Mouse (Mus musculus) midbrain, postnatal 0 days (tissue): Measurements from ENCODE around the gene Mrpl12. TPM values are rescaled to one million over a fixed set of nuclear protein-coding genes. Genes with fewer than 3 reads are reported as not detected.

ENCODE experiments used
- ATAC-seq: fragments of 200-750 bp; cut with Nextera tagmentation; 2 replicates; pipeline ENCODE4 v1.8.0; 2017; ENCODE audit warnings: moderate number of reproducible peaks, mild to moderate bottlenecking, moderate TSS enrichment, moderate library complexity; ENCODE audit not compliant: low FRiP score
- DNase-seq: peaks from one replicate; pipeline ENCODE4 v3.0.0-alpha.2; 2015; ENCODE audit warnings: low spot score
- H3K27ac ChIP-seq: fragments of 300-500 bp; sonication (generic); 2 replicates; pipeline ENCODE4 v1.5.1; 2014; ENCODE audit warnings: low read depth, mild to moderate bottlenecking, low read length, mixed read lengths
- H3K27me3 ChIP-seq: fragments of 300-500 bp; sonication (generic); 2 replicates; pipeline ENCODE4 v1.6.1; 2014; ENCODE audit warnings: low read length, control low read depth, mixed read lengths; ENCODE audit not compliant: insufficient read depth
- H3K36me3 ChIP-seq: fragments of 300-500 bp; sonication (generic); 2 replicates; pipeline ENCODE4 v1.6.1; 2014; ENCODE audit warnings: low read length, control low read depth, mixed read lengths; ENCODE audit not compliant: insufficient read depth
- H3K4me1 ChIP-seq: fragments of 300-500 bp; sonication (generic); 2 replicates; pipeline ENCODE4 v1.6.1; 2014; ENCODE audit warnings: mild to moderate bottlenecking, control low read depth, antibody characterized with exemption, low read length, mixed read lengths; ENCODE audit not compliant: insufficient read depth
- H3K4me2 ChIP-seq: fragments of 300-500 bp; sonication (generic); 2 replicates; pipeline ENCODE4 v1.6.1; 2014; ENCODE audit warnings: low read depth, mild to moderate bottlenecking, low read length, mixed read lengths; ENCODE audit not compliant: poor library complexity, severe bottlenecking
- H3K4me3 ChIP-seq: fragments of 300-500 bp; sonication (generic); 2 replicates; pipeline ENCODE4 v1.5.1; 2014; ENCODE audit warnings: low read depth, mild to moderate bottlenecking, low read length, moderate library complexity
- H3K9ac ChIP-seq: fragments of 300-500 bp; sonication (generic); replicated peaks from 2 replicates; pipeline ENCODE4 v1.6.1; 2014; ENCODE audit warnings: mild to moderate bottlenecking, low read length, moderate library complexity, mixed read lengths; ENCODE audit not compliant: poor library complexity, severe bottlenecking
- H3K9me3 ChIP-seq: fragments of 300-500 bp; sonication (generic); 2 replicates; pipeline ENCODE4 v1.6.1; 2016; ENCODE audit warnings: low read length, control low read depth
- CTCF ChIP-seq: IDR thresholded peaks from 2 replicates; pipeline ENCODE4 v1.5.1; 2016; ENCODE audit warnings: antibody characterized with exemption, mild to moderate bottlenecking
- WGBS: fragments of 180-500 bp; shearing (Covaris S2); extraction: QIAGEN DNeasy Blood & Tissue Kit; methylation state at CpG from one replicate; pipeline ENCODE4 v1.1.7; 2014; 5-methylcytosine and 5-hydroxymethylcytosine counted together
- polyA plus RNA-seq: library from polyadenylated mRNA; unstranded; fragments of >200 nt; fragmentation: Nextera tagmentation; extraction: Ambion mirVana; gene quantifications from 2 replicates; pipeline ENCODE4 v1.2.1, GENCODE M21; 2015
- total RNA-seq: library from RNA; depleted of rRNA; stranded (reverse); fragments of >200 nt; gene quantifications from 2 replicates; pipeline ENCODE4 v1.2.3, GENCODE M21; 2014

Mrpl12 gene
- total and polyA plus RNA-seq, 2 experiments from 2014 or later: 42.7 to 147 TPM

DNA sequence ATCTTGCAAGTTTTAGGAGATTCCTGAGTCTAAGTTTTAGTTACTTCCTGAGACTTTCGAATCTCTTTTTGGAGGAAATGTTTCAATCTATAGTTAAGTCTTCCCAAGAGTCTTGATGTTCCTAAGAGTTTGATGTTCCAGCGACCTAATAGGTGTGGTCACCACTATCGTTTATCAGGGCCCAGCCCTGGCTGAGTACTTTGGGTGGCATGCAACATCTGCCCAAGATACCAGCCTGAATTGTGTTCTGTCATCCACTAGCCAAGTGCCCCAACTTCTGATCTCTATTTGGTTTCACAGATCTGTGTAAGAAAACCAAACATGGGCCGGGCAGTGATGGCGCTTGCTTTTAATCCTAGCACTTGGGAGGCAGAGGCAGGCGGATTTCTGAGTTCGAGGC lies 29.0 kb upstream of the Mrpl12 start:
- Histone ChIP-seq H3K9me3 (no peaks in the 10 kb centered on the region), H3K4me2 (no peak overlapping the region), H3K9ac (no peak overlapping the region), H3K36me3 (peaks cover 4% of the 10 kb centered on the region), H3K27me3 (no peaks in the 10 kb centered on the region), H3K27ac (no peak overlapping the region), H3K4me3 (no peak overlapping the region), H3K4me1 (no peaks in the 10 kb centered on the region; the same call in 1 of the 2 replicates)
- DNase-seq (no peak), ATAC-seq (no peak)
- 96% methylated on average over 7 of the region's 7 CpGs for WGBS
- TF ChIP-seq CTCF: no peak

DNA sequence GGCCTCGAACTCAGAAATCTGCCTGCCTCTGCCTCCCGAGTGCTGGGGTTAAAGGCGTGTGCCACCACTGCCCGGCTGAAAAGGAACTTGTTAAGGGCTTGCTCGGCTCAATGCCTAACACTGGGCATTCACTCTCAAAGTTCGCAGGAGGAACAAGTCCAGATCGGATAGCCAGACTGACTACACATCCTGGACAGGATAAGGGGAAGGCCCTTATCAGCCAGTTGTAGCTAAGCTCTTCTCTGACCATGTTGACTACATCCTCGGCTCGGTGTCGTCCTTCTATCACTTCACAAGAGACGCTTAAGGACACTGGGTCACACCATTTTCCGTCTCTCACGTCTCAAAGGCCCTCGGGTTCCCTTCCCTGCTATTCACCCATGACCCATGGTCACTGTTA lies 27.0 kb upstream of the Mrpl12 start:
- Histone ChIP-seq H3K4me1 (no peaks in the 10 kb centered on the region; the same call in 1 of the 2 replicates), H3K9ac (peak overlapping the region; percentile 64), H3K27ac (peak overlapping the region; percentile 55), H3K27me3 (no peaks in the 10 kb centered on the region), H3K9me3 (no peaks in the 10 kb centered on the region), H3K36me3 (peaks cover 17% of the 10 kb centered on the region), H3K4me3 (peak overlapping the region; percentile 65), H3K4me2 (peak overlapping the region; percentile 84)
- ATAC-seq (no peak), DNase-seq (no peak)
- TF ChIP-seq CTCF: no peak
- 30% methylated on average over 14 of the region's 14 CpGs for WGBS

DNA sequence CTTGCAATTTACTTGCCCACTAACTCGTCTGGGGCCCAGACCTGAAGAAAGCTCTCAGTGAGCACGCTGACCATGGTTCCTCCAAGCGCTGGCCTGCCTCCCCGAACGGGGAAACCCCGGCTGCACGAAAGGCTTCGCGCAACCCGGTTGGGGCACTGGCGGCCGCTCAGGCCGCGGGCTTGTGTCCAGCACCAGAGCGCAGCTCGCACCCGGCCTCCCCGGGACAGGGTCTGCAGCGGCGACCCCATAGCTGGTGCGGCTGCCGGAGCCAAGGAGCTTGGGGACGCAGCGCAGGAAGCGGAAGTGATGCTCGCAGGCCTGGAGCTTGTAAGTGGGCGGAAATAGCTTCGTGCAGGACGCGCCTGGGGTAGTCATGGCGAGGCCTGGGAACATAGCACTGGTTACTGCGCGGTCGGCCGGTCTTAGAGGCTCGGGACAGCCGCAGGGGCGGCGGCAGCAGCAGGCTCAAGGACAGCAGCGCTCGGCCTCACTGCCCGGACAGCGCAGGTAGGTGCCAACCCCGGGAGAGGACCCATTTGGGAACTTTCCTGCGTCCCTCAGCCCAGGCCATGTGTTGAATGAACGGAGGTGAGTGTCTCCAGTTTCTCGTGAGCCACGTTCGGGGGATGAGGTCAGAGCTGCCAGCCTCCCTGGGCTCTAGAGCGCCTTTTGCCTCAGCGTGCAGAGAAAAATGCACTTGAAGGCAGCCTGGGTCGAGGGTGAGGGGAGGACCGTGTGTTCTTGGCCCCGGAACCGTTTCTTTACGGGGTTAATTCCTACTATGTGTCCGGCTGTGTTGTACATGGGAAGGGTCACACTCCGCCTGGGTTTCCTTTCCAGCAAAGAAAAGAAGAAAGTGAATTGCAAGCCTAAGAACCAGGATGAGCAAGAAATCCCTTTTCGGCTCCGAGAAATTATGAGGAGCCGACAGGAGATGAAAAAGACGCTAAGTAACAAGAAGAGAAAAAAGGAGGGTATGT lies 26.4 kb upstream of the Mrpl12 start, which contains the start of the genes Oxld1 and Ccdc137:
Gene Oxld1 (minus strand): TSS at position 297 of the 980 bp plus-strand sequence.
Gene Ccdc137 (plus strand): TSS at position 344 of the 980 bp plus-strand sequence.
- ATAC-seq: peak; percentile 90
- peaks cover 20% of the 10 kb centered on the region for H3K36me3 ChIP-seq
- no peaks in the 10 kb centered on the region for H3K9me3 ChIP-seq
- peak within 1 kb of the TSS; percentile 55 for H3K27ac ChIP-seq
- no peaks in the 10 kb centered on the region; the same call in 1 of the 2 replicates for H3K4me1 ChIP-seq
- peak; percentile 92 for DNase-seq
- WGBS: 5% methylated on average over 62 of the region's 62 CpGs
- TF ChIP-seq CTCF: no peak
- H3K4me3 ChIP-seq: peak within 1 kb of the TSS; percentile 65
- H3K27me3 ChIP-seq: no peaks in the 10 kb centered on the region
- peak within 1 kb of the TSS; percentile 64 for H3K9ac ChIP-seq
- H3K4me2 ChIP-seq: peak within 1 kb of the TSS; percentile 84

DNA sequence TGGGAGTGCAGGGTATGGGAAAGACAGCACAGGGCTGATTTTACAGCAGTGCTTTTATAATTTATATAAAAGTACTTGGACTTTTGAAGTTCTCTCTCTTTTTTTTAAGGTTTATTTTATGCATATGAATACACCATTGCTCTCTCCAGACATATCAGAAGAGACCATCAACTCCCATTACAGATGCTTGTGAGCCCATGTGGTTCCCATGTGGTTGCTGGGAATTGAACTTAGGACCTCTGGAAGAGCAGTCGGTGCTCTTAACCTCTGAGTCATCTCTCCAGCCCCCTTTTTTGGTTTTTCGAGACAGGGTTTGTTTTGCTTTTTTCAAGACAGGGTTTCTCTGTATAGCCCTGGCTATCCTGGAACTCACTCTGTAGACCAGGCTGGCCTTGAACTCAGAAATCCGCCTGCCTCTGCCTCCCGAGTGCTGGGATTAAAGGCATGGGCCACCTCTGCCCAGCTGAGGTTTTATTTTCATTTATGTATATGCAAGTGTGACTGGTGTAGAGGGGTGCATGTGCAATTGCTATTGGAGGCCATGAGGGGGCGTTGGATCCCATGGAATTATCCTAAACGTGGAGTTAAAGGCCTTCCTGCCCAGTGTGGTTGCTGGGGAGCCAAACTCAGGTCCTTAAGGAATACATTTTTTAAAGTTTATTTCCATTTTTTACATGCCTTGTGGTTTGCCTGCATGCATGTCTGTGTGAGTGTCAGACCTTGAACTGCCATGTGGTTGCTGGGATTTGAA lies 25.4 kb upstream of the Mrpl12 start:
- WGBS: 68% methylated on average over 6 of the region's 6 CpGs
- Histone ChIP-seq H3K36me3 (peaks cover 23% of the 10 kb centered on the region), H3K9me3 (no peaks in the 10 kb centered on the region), H3K4me3 (peak overlapping the region; percentile 65), H3K27ac (0 out of 2 replicates have a peak overlapping the region, but pooled peaks have one; percentile 55), H3K4me1 (no peaks in the 10 kb centered on the region; the same call in 1 of the 2 replicates), H3K9ac (peak overlapping the region; percentile 64; the same call in 1 of the 2 replicates), H3K4me2 (peak overlapping the region; percentile 84), H3K27me3 (no peaks in the 10 kb centered on the region)
- no peak for DNase-seq
- TF ChIP-seq CTCF: peak; percentile 32; the same call in 1 of the 2 replicates
- no peak for ATAC-seq

DNA sequence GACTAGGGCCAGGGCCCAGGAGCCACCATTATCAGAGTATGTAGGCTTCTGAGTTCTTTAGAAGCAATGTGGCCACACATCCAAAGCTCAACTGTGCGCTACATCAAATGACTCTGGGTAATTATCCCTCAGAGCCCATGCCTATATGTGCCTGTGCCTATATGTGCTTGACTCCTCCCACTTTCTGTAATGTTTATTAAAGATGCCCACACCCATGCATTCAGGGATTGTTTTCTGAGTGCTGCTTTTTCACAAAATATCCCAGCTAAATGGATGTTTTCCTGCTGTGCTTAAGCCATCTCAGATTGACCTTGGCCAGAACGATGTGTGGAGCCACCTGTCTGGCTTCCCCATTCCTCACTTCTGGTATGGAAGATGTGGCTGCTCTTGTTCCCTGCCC lies 20.9 kb upstream of the Mrpl12 start:
- Histone ChIP-seq H3K27ac (no peak overlapping the region), H3K9me3 (no peaks in the 10 kb centered on the region), H3K9ac (no peak overlapping the region), H3K36me3 (peaks cover 27% of the 10 kb centered on the region), H3K4me2 (no peak overlapping the region), H3K4me3 (no peak overlapping the region), H3K27me3 (no peaks in the 10 kb centered on the region), H3K4me1 (peaks cover 15% of the 10 kb centered on the region; the same call in 1 of the 2 replicates)
- WGBS: 86% methylated on average over 2 of the region's 2 CpGs
- TF ChIP-seq CTCF: no peak
- no peak for ATAC-seq
- no peak for DNase-seq
